Mouse (Mus musculus) heart, embryonic 11.5 days (tissue): Measurements from ENCODE around the gene Tbc1d24. TPM values are rescaled to one million over a fixed set of nuclear protein-coding genes. Genes with fewer than 3 reads are reported as not detected.
A peak's percentile ranks its signal among the peaks of the same experiment; 100 is the strongest.

ENCODE experiments used
- ATAC-seq: fragments of 200-750 bp; cut with Nextera tagmentation; replicated peaks from 2 replicates; pipeline ENCODE4 v1.8.0; 2017; ENCODE audit warnings: moderate library complexity; ENCODE audit not compliant: insufficient number of reproducible peaks, low FRiP score, low TSS enrichment
- H3K27ac ChIP-seq: fragments of 300-500 bp; sonication (generic); 2 replicates; pipeline ENCODE4 v1.5.1; 2014; ENCODE audit warnings: mild to moderate bottlenecking, low read depth, low read length
- H3K27me3 ChIP-seq: fragments of 300-500 bp; sonication (generic); 2 replicates; pipeline ENCODE4 v1.6.1; 2014; ENCODE audit warnings: mild to moderate bottlenecking, low read length, mixed read lengths; ENCODE audit not compliant: control insufficient read depth, insufficient read depth
- H3K36me3 ChIP-seq: fragments of 300-500 bp; sonication (generic); 2 replicates; pipeline ENCODE4 v1.6.1; 2014; ENCODE audit warnings: mild to moderate bottlenecking, low read length, moderate library complexity, mixed read lengths; ENCODE audit not compliant: control insufficient read depth, insufficient read depth
- H3K4me1 ChIP-seq: fragments of 300-500 bp; sonication (generic); 2 replicates; pipeline ENCODE4 v1.6.1; 2014; ENCODE audit warnings: low read length; ENCODE audit not compliant: control insufficient read depth, insufficient read depth
- H3K4me2 ChIP-seq: fragments of 300-500 bp; sonication (generic); 2 replicates; pipeline ENCODE4 v1.6.1; 2014; ENCODE audit warnings: mild to moderate bottlenecking, moderate library complexity
- H3K4me3 ChIP-seq: fragments of 300-500 bp; sonication (generic); 2 replicates; pipeline ENCODE4 v1.5.1; 2014; ENCODE audit warnings: low read depth, low read length
- H3K9ac ChIP-seq: fragments of 300-500 bp; sonication (generic); 2 replicates; pipeline ENCODE4 v1.6.1; 2014; ENCODE audit warnings: mild to moderate bottlenecking, low read depth, low read length, moderate library complexity
- H3K9me3 ChIP-seq: fragments of 300-500 bp; sonication (generic); replicated peaks from 2 replicates; pipeline ENCODE4 v1.6.1; 2016; ENCODE audit warnings: low read length; ENCODE audit not compliant: control insufficient read depth
- WGBS: fragments of 180-500 bp; shearing (Covaris S2); extraction: QIAGEN DNeasy Blood & Tissue Kit; methylation state at CpG from one replicate; pipeline ENCODE4 v1.1.7; 2014; ENCODE audit not compliant: insufficient replicate concordance; 5-methylcytosine and 5-hydroxymethylcytosine counted together
- polyA plus RNA-seq: library from polyadenylated mRNA; unstranded; fragments of >200 nt; fragmentation: Nextera tagmentation; extraction: Ambion mirVana; gene quantifications from 2 replicates; pipeline ENCODE4 v1.2.1, GENCODE M21; 2014

The Tbc1d24 gene
- polyA plus RNA-seq, 1 experiment from 2014 or later: 5.2 TPM

DNA sequence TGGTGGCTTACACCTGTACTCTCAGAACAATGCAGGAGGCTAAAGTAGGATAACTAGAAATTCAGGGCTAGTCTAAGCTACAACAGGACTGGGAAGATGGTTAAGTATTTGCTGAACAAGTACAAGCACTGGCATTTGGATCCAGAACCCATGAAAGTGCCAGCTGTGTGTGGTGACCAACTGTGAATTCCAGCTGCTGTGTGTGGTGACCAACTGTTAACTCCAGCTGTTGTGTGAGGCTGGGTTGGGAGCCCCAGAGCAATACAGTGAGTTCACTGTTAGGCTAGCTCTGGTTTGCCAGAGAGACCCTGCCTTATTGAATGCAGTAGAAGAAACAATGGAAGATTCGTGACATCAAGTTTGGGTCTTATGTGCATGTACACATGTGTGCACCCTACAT lies 31.1 kb upstream of the Tbc1d24 start:
- no peaks in the 10 kb centered on the region for H3K4me1 ChIP-seq
- H3K4me2 ChIP-seq: no peak overlapping the region
- no peak overlapping the region for H3K4me3 ChIP-seq
- H3K9ac ChIP-seq: no peak overlapping the region
- ATAC-seq: no peak
- peaks cover 68% of the 10 kb centered on the region for H3K36me3 ChIP-seq
- no peaks in the 10 kb centered on the region for H3K9me3 ChIP-seq
- WGBS: 89% methylated on average over 1 of the region's 1 CpGs
- no peaks in the 10 kb centered on the region for H3K27me3 ChIP-seq
- no peak overlapping the region for H3K27ac ChIP-seq

DNA sequence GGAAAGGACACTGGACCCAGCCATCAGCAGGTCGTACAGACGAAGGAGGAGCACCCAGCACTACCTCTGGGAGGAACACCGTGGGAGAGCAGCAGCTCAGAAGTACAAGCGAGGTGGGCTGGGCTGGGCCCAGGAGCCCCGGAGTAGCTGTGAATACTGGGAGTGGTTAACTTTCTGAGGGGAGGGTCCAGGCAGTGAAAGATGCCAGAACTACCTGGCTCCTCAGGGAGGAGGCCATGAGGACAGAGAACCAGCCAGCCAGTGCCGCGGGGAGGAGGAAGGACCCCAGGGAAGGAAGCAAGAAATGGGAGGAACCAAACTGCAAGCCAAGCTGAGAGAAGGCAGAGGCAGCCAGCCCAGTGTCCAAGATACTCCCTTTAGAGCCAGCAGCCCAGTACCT lies 22.6 kb upstream of the Tbc1d24 start:
- WGBS: 82% methylated on average over 7 of the region's 7 CpGs
- H3K4me1 ChIP-seq: no peaks in the 10 kb centered on the region
- ATAC-seq: no peak
- peaks cover 70% of the 10 kb centered on the region for H3K36me3 ChIP-seq
- H3K9ac ChIP-seq: no peak overlapping the region
- H3K27me3 ChIP-seq: no peaks in the 10 kb centered on the region
- H3K9me3 ChIP-seq: no peaks in the 10 kb centered on the region
- H3K4me3 ChIP-seq: no peak overlapping the region
- no peak overlapping the region for H3K27ac ChIP-seq
- no peak overlapping the region for H3K4me2 ChIP-seq

- 92% methylated on average over 8 of the region's 8 CpGs for WGBS
- Histone ChIP-seq H3K27ac (peak overlapping the region; percentile 79; the same call in 1 of the 2 replicates), H3K4me2 (no peak overlapping the region)
Measured at GRCm38 (mm10) chr17:24226721-24227120, 21.4 kb upstream of the Tbc1d24 start.

DNA sequence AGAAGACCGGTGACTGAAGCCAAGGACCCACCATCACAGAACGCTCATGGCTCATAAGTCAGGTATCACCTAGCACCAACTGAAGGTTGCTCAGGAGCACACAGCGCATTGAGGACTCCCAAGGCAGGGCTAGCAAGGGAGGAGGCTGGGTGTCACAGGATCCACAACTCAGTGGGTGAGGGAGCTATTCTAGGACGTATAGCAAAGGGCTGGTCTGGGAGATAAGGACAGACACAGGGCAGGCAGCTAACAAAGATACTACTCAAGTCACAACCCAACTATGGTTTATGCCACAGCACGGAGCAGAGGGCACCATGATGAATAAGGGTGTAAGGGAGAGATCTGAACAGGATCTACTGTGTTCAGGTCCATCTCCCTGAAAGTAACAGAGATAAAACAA lies 20.5 kb upstream of the Tbc1d24 start:
- Histone ChIP-seq H3K4me3 (no peak overlapping the region), H3K27ac (peak overlapping the region; percentile 79; the same call in 1 of the 2 replicates), H3K9ac (no peak overlapping the region; the same call in 1 of the 2 replicates), H3K27me3 (no peaks in the 10 kb centered on the region), H3K4me1 (peaks cover 4% of the 10 kb centered on the region), H3K36me3 (peaks cover 58% of the 10 kb centered on the region), H3K4me2 (no peak overlapping the region), H3K9me3 (no peaks in the 10 kb centered on the region)
- 69% methylated on average over 5 of the region's 5 CpGs for WGBS
- peak; percentile 82 for ATAC-seq

More at GRCm38 (mm10) chr17:24226721-24227120, 21.4 kb upstream of the Tbc1d24 start:
- Histone ChIP-seq H3K27me3 (no peaks in the 10 kb centered on the region), H3K4me3 (no peak overlapping the region), H3K4me1 (no peaks in the 10 kb centered on the region), H3K9ac (no peak overlapping the region), H3K9me3 (no peaks in the 10 kb centered on the region), H3K36me3 (peaks cover 62% of the 10 kb centered on the region)
- no peak for ATAC-seq

DNA sequence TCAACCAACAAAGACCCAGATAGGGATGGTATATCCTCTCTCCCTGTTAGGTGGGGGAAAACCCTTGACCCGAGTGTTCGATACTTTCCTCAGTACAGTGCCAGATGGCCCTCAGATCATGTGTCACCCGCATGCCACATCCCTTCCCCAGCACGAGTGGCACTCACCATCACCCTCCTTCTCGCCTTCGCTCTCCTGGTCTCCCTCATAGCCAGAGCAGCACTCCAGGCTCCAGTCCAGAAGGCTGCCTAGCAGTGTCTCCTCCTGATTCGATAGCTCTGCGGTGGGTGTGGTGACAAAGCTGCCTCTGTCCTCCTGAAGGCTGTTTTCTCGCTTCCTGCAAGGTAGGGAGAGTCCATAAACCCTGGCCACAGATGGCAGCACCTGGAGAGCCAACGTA lies 19.4 kb upstream of the Tbc1d24 start:
- H3K27ac ChIP-seq: no peak overlapping the region
- no peaks in the 10 kb centered on the region for H3K27me3 ChIP-seq
- no peak for ATAC-seq
- WGBS: 90% methylated on average over 10 of the region's 10 CpGs
- H3K36me3 ChIP-seq: peaks cover 50% of the 10 kb centered on the region
- no peak overlapping the region for H3K4me3 ChIP-seq
- H3K9me3 ChIP-seq: no peaks in the 10 kb centered on the region
- peaks cover 9% of the 10 kb centered on the region for H3K4me1 ChIP-seq
- no peak overlapping the region; the same call in 1 of the 2 replicates for H3K9ac ChIP-seq
- H3K4me2 ChIP-seq: no peak overlapping the region

- H3K4me1 ChIP-seq: peaks cover 12% of the 10 kb centered on the region
- WGBS: 83% methylated on average over 5 of the region's 5 CpGs
- no peak for ATAC-seq
- no peak overlapping the region for H3K4me3 ChIP-seq
- H3K9ac ChIP-seq: no peak overlapping the region
- H3K9me3 ChIP-seq: no peaks in the 10 kb centered on the region
- no peak overlapping the region for H3K4me2 ChIP-seq
- H3K36me3 ChIP-seq: peaks cover 44% of the 10 kb centered on the region
- no peak overlapping the region for H3K27ac ChIP-seq
- H3K27me3 ChIP-seq: no peaks in the 10 kb centered on the region
Measured at GRCm38 (mm10) chr17:24223513-24223912, 18.2 kb upstream of the Tbc1d24 start.

DNA sequence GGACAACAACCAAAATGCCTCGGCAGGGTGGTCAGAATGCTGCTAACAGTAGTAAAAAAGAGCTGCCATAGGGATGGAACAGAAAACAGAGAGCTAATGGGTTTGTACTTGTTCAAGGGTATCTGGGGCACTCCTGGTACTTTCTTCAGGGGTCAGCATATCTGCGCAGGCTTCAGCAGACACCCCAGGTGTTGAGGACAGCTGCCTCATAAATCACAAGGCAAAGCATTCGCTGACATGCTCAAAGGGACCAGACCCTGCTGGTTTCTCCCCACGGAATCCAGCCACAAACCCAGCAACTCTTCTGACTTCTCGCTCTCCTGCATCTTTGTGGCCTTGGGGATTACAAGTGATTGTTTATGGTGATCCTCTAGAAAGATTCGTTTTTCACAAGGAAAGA lies 17.3 kb upstream of the Tbc1d24 start:
- H3K9me3 ChIP-seq: no peaks in the 10 kb centered on the region
- H3K4me3 ChIP-seq: no peak overlapping the region
- no peak overlapping the region for H3K4me2 ChIP-seq
- H3K36me3 ChIP-seq: peaks cover 40% of the 10 kb centered on the region
- WGBS: 76% methylated on average over 6 of the region's 6 CpGs
- no peak overlapping the region for H3K27ac ChIP-seq
- H3K27me3 ChIP-seq: no peaks in the 10 kb centered on the region
- H3K4me1 ChIP-seq: peaks cover 12% of the 10 kb centered on the region
- no peak for ATAC-seq
- no peak overlapping the region for H3K9ac ChIP-seq

- Histone ChIP-seq H3K4me1 (peaks cover 12% of the 10 kb centered on the region), H3K36me3 (peaks cover 34% of the 10 kb centered on the region), H3K27me3 (no peaks in the 10 kb centered on the region), H3K9ac (peak within 1 kb of the TSS; percentile 92), H3K4me3 (peak within 1 kb of the TSS; percentile 87), H3K27ac (peak within 1 kb of the TSS; percentile 62), H3K9me3 (no peaks in the 10 kb centered on the region), H3K4me2 (peak within 1 kb of the TSS; percentile 95)
- 2% methylated on average over 41 of the region's 41 CpGs for WGBS
- ATAC-seq: peak; percentile 83
Measured at GRCm38 (mm10) chr17:24220435-24221411, 15.4 kb upstream of the Tbc1d24 start, which contains the start of gene Tedc2. TSS of gene Tedc2 (minus strand) at chr17:24220851.
